Mouse (Mus musculus) spleen, embryonic (tissue): ENCODE measurements around the gene 1110017D15Rik.

Source experiments
- CTCF ChIA-PET: fragments of 350-600 bp; sonication (Branson Sonifier 250); formaldehyde crosslinking; loops from one replicate; lab custom pipeline; 2022; lab: Charles Lee

The 1110017D15Rik gene

GRCm38 (mm10) chr4:41517233-41517632 is at the start of gene 1110017D15Rik:
Gene 1110017D15Rik (minus strand): TSS chr4:41517333.
- CTCF ChIA-PET: no interaction called here

- CTCF ChIA-PET: interaction anchor here (0.6 kb wide), 1 partner anchor 711 kb away, joined by 9 read pairs; no protein-coding TSS in a partner anchor
These were observed 49.0 kb upstream of the 1110017D15Rik start for GRCm38 (mm10) chr4:41566123-41566522.

- CTCF ChIA-PET: no interaction called here
These were observed 46.2 kb upstream of the 1110017D15Rik start for GRCm38 (mm10) chr4:41563297-41563696.

- CTCF ChIA-PET: no interaction called here
These were observed 40.0 kb upstream of the 1110017D15Rik start for GRCm38 (mm10) chr4:41557092-41557491.

DNA sequence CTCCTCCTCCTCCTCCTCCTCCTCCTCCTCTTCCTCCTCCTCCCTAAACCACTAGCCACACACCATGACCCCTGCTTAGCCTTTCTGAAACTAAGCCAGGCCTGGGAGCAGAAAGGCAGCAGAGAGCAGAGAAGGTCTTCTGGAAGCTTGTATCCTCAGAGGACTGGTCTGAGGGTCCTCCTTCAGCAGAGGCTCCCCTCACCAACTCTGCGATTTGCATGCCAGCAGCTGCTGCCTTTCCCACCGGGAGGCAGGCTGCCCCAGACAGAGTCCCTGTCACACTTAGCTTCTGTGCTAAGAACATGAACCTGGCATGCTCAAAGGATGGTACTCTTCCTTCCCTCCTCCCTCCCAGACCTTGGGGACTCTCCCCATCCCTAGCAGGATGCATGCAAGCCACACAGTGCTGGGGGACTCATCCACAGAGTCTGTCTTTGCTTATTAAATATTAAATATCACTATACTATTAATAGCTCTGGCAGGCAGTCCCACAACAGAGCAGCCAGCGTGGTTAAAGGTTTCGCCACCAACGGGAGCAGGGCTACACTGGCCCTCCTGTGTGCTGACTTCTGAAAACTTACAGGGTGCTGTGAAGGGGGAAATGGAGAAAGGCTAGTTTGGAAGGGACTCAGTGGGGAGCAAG is 39.3 kb upstream of the 1110017D15Rik start:
- CTCF ChIA-PET: no interaction called here

DNA sequence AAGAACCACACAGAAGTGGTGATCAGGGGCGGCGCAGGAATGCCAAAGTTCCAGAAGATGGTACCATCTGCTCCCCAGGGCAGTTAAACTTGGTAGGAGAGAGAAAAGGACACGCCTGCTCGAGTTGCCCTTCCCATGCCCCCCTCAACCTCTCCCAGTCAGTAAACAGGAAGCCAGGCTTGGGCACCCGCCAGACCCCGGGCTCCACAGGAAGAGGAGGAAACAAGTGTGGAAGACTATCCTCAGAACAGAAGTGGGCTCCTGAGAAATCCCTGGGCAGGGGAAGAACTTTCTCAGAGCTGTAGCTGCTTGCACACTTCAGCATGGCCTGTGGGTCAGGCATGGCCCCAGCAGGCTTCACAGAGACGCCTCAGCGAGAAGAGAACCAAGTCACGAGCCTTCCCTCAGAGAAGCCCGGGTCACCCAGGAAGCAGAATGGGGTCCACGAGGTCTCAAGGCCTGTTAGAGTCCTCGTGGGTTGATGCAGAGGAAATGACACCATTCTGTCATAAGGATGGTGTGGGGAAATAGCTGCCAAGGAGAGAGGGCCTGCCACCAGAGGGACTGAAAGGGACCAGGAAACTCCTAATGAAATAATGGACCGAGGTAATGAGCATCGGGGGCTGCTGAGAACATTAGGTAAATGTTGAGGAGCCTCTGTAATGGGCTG is 38.0 kb upstream of the 1110017D15Rik start:
- CTCF ChIA-PET: no interaction called here

DNA sequence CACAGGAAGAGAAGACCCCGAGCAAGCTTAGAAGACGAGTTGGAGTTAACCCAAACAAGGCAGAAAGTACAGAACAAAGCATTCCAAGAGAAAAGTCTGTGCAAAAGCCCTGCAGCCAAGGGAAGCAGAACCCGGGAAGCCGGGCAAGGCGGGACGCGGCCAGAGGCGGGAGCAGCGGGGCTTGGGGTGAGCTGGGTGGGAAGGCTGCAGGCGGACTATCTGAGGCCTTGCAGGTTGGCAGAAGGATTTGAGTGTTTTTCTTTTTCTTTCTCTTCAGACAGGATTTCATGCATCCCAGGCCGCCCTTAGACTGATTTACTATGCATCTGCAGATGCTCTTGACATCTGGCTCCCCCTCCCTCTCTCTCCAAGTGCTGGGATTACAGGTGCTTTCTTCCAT is 36.0 kb upstream of the 1110017D15Rik start:
- CTCF ChIA-PET: interaction anchor here (1.9 kb wide), 1 partner anchor 61 kb away, joined by 13 read pairs; no protein-coding TSS in a partner anchor

- CTCF ChIA-PET: interaction anchor here (1.9 to 2.0 kb wide), 2 partner anchors 16 to 62 kb away, joined by 5 to 13 read pairs; partner anchors contain the start of genes Dnaic1 and Fam219a
These were observed 35.4 kb upstream of the 1110017D15Rik start for GRCm38 (mm10) chr4:41552529-41552928.

- CTCF ChIA-PET: no interaction called here
These were observed 30.0 kb upstream of the 1110017D15Rik start for GRCm38 (mm10) chr4:41547086-41547485.

- CTCF ChIA-PET: no interaction called here
These were observed 28.9 kb upstream of the 1110017D15Rik start for GRCm38 (mm10) chr4:41545985-41546384.

DNA sequence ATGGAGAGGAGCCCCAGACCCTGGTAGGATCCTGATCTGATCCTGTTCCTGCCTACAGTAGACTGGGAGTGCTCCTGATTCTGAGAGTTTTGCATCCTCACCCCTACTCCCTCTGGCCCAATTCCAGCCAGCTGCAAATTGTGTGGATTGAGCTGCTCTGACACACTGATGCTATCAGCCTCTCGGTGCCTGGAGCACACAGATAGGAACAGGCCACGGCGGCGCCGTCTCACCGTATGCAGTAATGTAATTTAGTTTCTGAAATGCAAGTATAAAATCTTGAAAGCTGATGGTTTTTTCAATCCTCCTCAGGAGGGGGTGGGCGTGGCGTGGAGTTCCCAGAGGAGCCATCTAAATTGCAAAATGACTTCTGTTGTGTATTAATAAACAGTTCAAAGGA is 25.0 kb upstream of the 1110017D15Rik start:
- CTCF ChIA-PET: no interaction called here

- CTCF ChIA-PET: no interaction called here
These were observed 17.7 kb upstream of the 1110017D15Rik start for GRCm38 (mm10) chr4:41534866-41535265.

DNA sequence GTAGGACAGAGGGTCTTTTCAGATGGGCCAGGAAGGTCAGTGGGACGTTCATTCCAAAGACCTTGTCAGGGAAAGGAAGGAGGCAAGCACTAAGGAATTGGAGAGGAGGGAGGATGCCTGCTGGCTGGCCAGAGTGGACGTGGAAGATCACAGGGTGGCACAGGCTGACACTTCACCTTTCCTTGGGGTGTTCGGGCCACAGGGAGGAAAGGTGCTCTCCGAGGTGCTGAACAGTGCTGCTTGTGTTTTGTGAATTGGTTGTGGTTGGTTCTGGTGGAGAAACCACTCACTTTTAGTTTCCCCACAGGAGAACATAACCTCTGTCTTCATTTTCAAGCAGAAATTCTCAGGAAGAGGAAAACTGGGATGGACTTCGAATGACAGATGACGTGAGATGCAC is 15.3 kb upstream of the 1110017D15Rik start:
- CTCF ChIA-PET: no interaction called here

DNA sequence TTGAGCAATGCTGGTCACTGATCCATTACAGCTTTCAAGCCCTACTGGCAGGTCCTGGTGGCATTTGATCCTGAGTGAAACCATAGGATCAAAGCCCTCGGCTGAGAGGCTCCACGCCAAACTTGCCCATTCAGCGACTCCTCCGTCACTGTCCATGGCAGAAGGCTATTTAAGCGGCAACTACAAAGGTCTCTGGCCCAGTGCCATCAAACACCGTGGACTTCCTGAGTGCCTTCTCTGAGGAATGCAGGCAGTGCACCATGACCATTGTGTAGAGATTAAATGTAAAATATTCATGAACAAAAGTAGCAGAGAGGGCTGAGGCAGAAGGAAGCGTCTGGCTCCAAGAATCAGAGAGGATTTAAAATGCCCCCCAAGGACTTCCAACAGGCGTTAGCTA is 10.9 kb upstream of the 1110017D15Rik start:
- CTCF ChIA-PET: no interaction called here

GRCm38 (mm10) chr4:41527076-41527475 is 9.9 kb upstream of the 1110017D15Rik start:
- CTCF ChIA-PET: no interaction called here

DNA sequence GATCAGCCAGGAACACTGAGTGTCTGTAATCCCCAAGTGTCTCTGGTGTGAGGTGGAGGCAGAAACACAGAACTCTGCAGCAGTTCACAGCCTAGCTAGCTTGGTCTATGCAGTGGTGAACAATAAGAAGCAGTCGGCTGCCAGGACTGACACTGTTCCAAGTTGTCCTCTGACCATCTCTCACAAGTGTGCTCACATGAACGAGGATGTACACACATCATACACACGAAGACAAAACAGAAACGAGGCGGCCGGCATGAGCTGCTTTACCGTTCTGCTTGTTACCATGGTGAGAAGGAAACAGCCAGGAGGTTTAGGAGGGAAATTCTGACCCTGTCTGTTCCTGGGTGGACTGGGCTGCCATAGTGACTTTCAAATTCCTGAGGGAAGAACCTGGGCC is 9.4 kb upstream of the 1110017D15Rik start:
- CTCF ChIA-PET: no interaction called here

GRCm38 (mm10) chr4:41524829-41525228 is 7.7 kb upstream of the 1110017D15Rik start:
- CTCF ChIA-PET: no interaction called here

DNA sequence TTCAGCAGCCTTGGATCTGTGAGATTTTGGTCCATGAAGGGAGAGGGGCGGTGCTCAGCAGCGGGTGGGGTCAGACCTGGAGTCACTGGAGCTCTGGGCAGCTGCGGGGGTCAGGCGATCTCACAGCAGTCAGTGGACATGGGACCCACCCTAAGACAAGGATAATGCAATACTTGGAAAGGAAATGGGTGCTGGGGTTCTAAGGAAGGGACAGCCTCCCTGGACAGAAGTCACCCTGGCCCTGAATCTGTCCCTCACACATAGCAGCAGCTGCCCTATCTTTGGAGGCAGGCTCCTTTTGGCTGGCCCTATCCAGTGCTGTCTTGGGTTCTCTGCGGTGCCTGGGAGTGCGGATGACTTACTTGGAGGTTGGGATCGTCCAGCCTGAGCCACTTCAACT is 6.7 kb upstream of the 1110017D15Rik start:
- CTCF ChIA-PET: no interaction called here

- CTCF ChIA-PET: interaction anchor here (0.6 kb wide), 1 partner anchor 577 kb away, joined by 3 read pairs; no protein-coding TSS in a partner anchor
These were observed 5.7 kb upstream of the 1110017D15Rik start for GRCm38 (mm10) chr4:41522788-41523187.

DNA sequence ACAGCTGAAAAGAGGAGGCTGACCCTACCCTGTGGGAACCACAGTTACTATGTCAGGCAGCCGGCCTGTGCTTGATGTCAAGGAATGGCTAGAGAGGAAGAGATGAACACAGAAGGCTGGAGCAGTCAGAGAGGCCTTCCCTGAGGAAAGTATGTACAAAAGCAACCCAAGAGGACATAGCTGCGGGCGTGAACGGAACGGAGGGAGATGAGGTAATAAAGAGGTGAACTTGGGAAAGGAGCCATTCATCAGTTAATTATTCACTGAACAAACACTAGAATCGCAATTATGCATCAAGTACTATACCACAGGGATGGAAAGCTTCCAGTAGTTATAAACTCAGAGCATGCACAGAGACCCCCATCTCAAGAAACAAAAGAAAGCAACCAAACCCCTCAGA is 5.0 kb upstream of the 1110017D15Rik start:
- CTCF ChIA-PET: no interaction called here

- CTCF ChIA-PET: interaction anchor here (0.7 kb wide), 1 partner anchor 12 kb away, joined by 3 read pairs; no protein-coding TSS in a partner anchor
These were observed 3.5 kb upstream of the 1110017D15Rik start for GRCm38 (mm10) chr4:41520641-41521040.

GRCm38 (mm10) chr4:41519195-41519594 is 2.1 kb upstream of the 1110017D15Rik start:
- CTCF ChIA-PET: no interaction called here

GRCm38 (mm10) chr4:41518349-41518748 is 1.2 kb upstream of the 1110017D15Rik start:
- CTCF ChIA-PET: no interaction called here
